Mouse (Mus musculus) monocyte, adult 5-6 weeks (primary cell): ENCODE results near the gene Crb1. TPM values are rescaled to one million over a fixed set of nuclear protein-coding genes. Genes with fewer than 3 reads are reported as not detected.

Experiments
- ATAC-seq: fragments of 153-309, 156-312 bp; replicated peaks from 2 replicates; pipeline ENCODE4 v1.8.0; 2017; ENCODE audit warnings: mild to moderate bottlenecking; ENCODE audit not compliant: low TSS enrichment, insufficient number of reproducible peaks, severe bottlenecking, poor library complexity, low FRiP score
- total RNA-seq: library from RNA; stranded (forward); fragments of 200-1000, 200-491, 200-594 nt; gene quantifications from 3 replicates; pipeline ENCODE4 v1.2.3, GENCODE M21; 2017

Crb1 gene
- total RNA-seq, 1 experiment from 2014 or later, result not detected

DNA sequence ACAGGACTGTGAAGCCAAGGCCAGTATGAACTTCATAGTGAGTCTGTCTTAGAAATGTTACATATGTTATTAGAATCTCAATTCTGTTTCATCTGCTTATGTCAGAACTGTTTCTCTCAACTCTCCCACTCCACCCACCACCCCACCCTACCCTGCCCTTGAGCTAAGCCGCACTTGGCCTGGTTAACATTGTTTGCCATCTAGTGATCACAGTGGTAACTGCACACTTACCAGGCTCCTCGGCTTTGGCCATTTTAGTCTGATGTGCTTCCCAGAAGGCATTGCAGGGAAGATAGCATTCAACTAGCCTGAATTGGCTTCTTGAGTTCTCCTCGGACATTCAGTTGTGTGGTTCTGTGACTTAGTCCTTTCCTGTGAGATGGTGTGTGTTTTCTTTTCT, 215.3 kb downstream of the Crb1 start:
- no peak for ATAC-seq

DNA sequence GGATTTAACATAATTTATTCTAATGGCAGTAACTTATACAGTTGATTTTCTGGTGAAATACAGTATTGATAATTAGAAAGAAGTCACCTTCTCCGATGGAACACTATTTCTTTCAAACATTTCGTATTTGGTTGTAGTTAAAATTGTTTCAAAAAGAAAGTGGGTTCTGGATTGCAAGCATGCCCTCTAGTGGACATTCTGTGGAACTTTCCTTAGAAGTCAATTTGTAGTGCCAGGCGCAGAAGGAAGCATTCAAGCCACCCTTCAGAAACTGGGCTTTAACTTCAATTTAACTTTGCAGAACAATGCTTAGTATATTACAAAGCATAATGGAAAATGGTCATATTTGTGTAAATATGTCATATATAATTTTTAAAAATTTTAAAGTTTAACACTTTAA, 220.5 kb downstream of the Crb1 start:
- no peak for ATAC-seq

DNA sequence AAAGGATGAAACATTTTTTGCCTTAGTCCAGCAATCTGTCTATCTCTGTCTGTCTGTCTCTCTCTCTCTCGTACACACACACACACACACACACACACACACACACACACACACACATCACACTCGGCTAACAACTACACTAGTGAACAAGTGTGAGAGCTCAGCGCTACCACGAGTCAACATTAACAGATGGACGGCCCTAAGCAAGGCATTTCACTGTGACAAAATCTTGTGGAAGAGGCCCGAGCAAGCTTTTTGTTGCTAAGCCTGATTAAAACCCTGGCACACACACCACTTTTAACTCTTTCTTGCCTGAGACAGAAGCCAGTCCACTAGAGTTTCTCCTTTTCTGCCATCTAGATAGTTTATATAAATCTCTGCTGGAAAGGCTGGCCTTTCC, 223.4 kb downstream of the Crb1 start:
- no peak for ATAC-seq

DNA sequence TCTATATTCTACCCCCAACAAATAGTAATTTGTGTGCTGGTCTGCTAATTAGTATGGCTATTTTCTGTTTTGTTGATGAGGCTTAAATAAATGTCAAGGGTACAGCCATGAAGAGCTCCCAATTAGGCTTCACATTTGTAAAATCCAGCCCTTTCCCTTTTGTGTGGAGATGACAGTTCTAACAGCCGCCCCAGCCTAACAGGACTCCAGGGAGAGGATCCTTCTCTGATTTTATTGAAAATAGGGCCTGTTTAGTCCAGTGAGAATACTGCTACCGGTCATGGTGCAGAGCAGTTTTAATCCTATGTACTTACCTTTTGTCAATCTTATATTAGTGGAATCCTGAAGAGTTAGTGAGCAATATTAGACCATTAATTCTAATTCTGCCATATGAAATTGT, 223.9 kb downstream of the Crb1 start:
- no peak for ATAC-seq

Other genes starting within 250 kb of the Crb1 start
- 17.3 to 20.9 TPM (median 18.1 TPM) in 3 replicates for gene Zbtb41, start 45.2 kb upstream of the Crb1 start, total RNA-seq
- 0.43 to 1.3 TPM (median 0.48 TPM) in 3 replicates for gene Aspm, start 77.7 kb upstream of the Crb1 start, total RNA-seq
- not detected in 3 replicates for gene F13b, start 124.6 kb upstream of the Crb1 start, total RNA-seq
- gene Cfhr1, start 183.2 kb upstream of the Crb1 start, total RNA-seq, result not detected in 3 replicates